9 mouse cellular contexts compared by ENCODE assay signal in the genomic region with DNA sequence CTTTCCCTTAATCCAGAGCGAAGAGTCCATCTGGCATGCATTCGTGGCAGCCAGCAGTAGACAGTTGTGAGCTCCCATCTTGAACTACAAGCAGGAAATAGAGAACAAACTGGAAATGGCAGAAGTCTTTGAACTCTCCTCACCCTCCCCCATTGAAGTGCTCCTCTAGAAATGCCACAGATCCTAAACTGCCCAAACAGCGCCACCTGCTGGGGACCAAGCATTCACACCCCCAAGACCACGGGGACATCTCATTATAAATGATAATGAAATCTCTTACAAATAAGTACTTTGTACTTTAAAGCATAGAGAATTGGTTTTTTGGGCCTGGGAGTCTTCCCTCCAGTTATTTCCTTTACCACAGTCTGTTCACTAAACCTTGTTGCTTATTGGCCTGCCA. TPM values are rescaled to one million over a fixed set of nuclear protein-coding genes. Genes with fewer than 3 reads are reported as not detected.
DNase-seq lines count a peak whose midpoint lies in the region; ATAC-seq and TF ChIP-seq lines count a peak whose summit lies in the region.
"Had no signal": no experiment of that assay in that cellular context is flagged by ENCODE, and none has a peak within 500 bp of the region (broad histone marks: within the 10 kb centered on the region; RNA-seq: fewer than 3 reads in every experiment).

No protein-coding gene starts in this region.

- ATAC-seq in hindbrain, postnatal 0 days = no peak
- ATAC-seq in hindbrain, embryonic 13.5 days (ENCODE audit: low FRiP score) = no peak
- peak; percentile 80 for ATAC-seq in neutrophil, adult 5-6 weeks (ENCODE audit: extremely low read depth, insufficient number of reproducible peaks, low FRiP score, poor library complexity, severe bottlenecking)

- no peaks in the 10 kb centered on the region for H3K27me3 ChIP-seq in hindbrain, postnatal 0 days (ENCODE audit: insufficient read depth, low read length)
- no peaks in the 10 kb centered on the region for H3K27me3 ChIP-seq in hindbrain, embryonic 13.5 days
- no peaks in the 10 kb centered on the region for H3K27me3 ChIP-seq in C2C12 (ENCODE audit: control insufficient read depth, insufficient read depth, insufficient read length)
- H3K27me3 ChIP-seq: megakaryocyte, embryonic 14.5 days had no signal

- H3K4me1 ChIP-seq in hindbrain, postnatal 0 days (ENCODE audit: insufficient read depth, low read length) = no peaks in the 10 kb centered on the region
- no peaks in the 10 kb centered on the region for H3K4me1 ChIP-seq in hindbrain, embryonic 13.5 days (replicated peaks)

- 51% methylated on average over 4 of the region's 4 CpGs for WGBS in hindbrain, postnatal 0 days
- WGBS in hindbrain, embryonic 13.5 days = 50% methylated on average over 4 of the region's 4 CpGs

- no peaks in the 10 kb centered on the region for H3K79me3 ChIP-seq in C2C12 (ENCODE audit: low read depth)

- H3K36me3 ChIP-seq in hindbrain, postnatal 0 days (ENCODE audit: insufficient read depth, low read length) = peaks cover 42% of the 10 kb centered on the region
- peaks cover 75% of the 10 kb centered on the region for H3K36me3 ChIP-seq in hindbrain, embryonic 13.5 days
- H3K36me3 ChIP-seq in C2C12 (ENCODE audit: control insufficient read depth, insufficient read depth) = peaks cover 57% of the 10 kb centered on the region

- no peaks in the 10 kb centered on the region for H3K9me3 ChIP-seq in hindbrain, postnatal 0 days (ENCODE audit: low read length)
- no peaks in the 10 kb centered on the region for H3K9me3 ChIP-seq in hindbrain, embryonic 13.5 days
- H3K9me3 ChIP-seq: megakaryocyte, embryonic 14.5 days had no signal

- DNase-seq in hindbrain, postnatal 0 days (ENCODE audit: low spot score) = peak; percentile 46
- peak; percentile 82 for DNase-seq in NIH3T3 (ENCODE audit: low read depth)
- DNase-seq in cerebellum, postnatal 25 days = peak; percentile 47 to 74
- DNase-seq in kidney, postnatal 36 days = peak; percentile 46 to 87
- no peak for DNase-seq in frontal cortex, postnatal 25 days (ENCODE audit: low spot score in 2 of 2)

- H3K4me3 ChIP-seq in hindbrain, postnatal 0 days (ENCODE audit: low read length) = no peak overlapping the region
- H3K4me3 ChIP-seq in hindbrain, embryonic 13.5 days = no peak overlapping the region
- no peak overlapping the region for H3K4me3 ChIP-seq in C2C12 (ENCODE audit: insufficient read depth, poor library complexity, severe bottlenecking)
- H3K4me3 ChIP-seq: megakaryocyte, embryonic 14.5 days had no signal

- H3ac ChIP-seq in C2C12 (ENCODE audit: control insufficient read depth, insufficient read length, low read depth) = no peak overlapping the region

- H3K4me2 ChIP-seq in hindbrain, postnatal 0 days (ENCODE audit: low read depth, low read length) = no peak overlapping the region
- no peak overlapping the region for H3K4me2 ChIP-seq in hindbrain, embryonic 13.5 days

- no peaks in the 10 kb centered on the region for H3K79me2 ChIP-seq in C2C12 (ENCODE audit: control insufficient read depth, insufficient read depth)

- peak; percentile 70 for TF ChIP-seq CTCF in hindbrain, postnatal 0 days (IDR thresholded peaks at IDR 0.05; ENCODE audit: low read depth)
- peak; percentile 41 for TF ChIP-seq CTCF in C2C12 (IDR thresholded peaks at IDR 0.05; ENCODE audit: control insufficient read depth, insufficient read depth, insufficient read length)

- no peak overlapping the region for H3K9ac ChIP-seq in hindbrain, postnatal 0 days (replicated peaks; ENCODE audit: low read length)
- no peak overlapping the region for H3K9ac ChIP-seq in hindbrain, embryonic 13.5 days

- H3K27ac ChIP-seq in hindbrain, postnatal 0 days = no peak overlapping the region
- H3K27ac ChIP-seq in hindbrain, embryonic 13.5 days = no peak overlapping the region

TF ChIP-seq in C2C12, 6 proteins besides CTCF, POLR2A, EP300 and RAD21:
- TF ChIP-seq CEBPB (IDR thresholded peaks at IDR 0.05; ENCODE audit: low read depth) (no peak), USF1 (IDR thresholded peaks at IDR 0.05; ENCODE audit: low read depth) (no peak), MYOG (IDR thresholded peaks at IDR 0.05; ENCODE audit: control insufficient read depth, extremely low read depth, insufficient read length) (no peak), MAX (IDR thresholded peaks at IDR 0.05) (no peak), FOSL1 (IDR thresholded peaks at IDR 0.05; ENCODE audit: insufficient read depth, low read length, poor library complexity, severe bottlenecking) (no peak), MYOD1 (IDR thresholded peaks at IDR 0.05; ENCODE audit: control insufficient read depth, insufficient read length, low read depth) (no peak)

RNA-seq across cellular contexts. Expression of a gene that starts 12.0 kb away (rescaled TPM):
- total RNA-seq in hindbrain, postnatal 0 days (2014; rRNA removed) = 20.7 and 22.8 TPM in 2 replicates
- polyA plus RNA-seq in hindbrain, postnatal 0 days (2015; fragmentation: Nextera tagmentation; extraction: Ambion mirVana) = 28.8 and 29.5 TPM in 2 replicates
- 48.0 and 48.3 TPM in 2 replicates for polyA plus RNA-seq in hindbrain, embryonic 13.5 days (2015; fragmentation: Nextera tagmentation; extraction: Ambion mirVana)
- 6.6 TPM for polyA plus RNA-seq in C2C12 (2012; fragmentation: generic; extraction: Trizol)
- 12.5 and 14.3 TPM in 2 replicates for total RNA-seq in neutrophil, adult 5-6 weeks (2017)

RNA-seq across cellular contexts. Expression of a gene that starts 12.1 kb away (rescaled TPM):
- total RNA-seq in hindbrain, postnatal 0 days (2014; rRNA removed) = 42.1 and 50.9 TPM in 2 replicates
- 13.3 and 13.6 TPM in 2 replicates for polyA plus RNA-seq in hindbrain, postnatal 0 days (2015; fragmentation: Nextera tagmentation; extraction: Ambion mirVana)
- 16.0 and 16.4 TPM in 2 replicates for polyA plus RNA-seq in hindbrain, embryonic 13.5 days (2015; fragmentation: Nextera tagmentation; extraction: Ambion mirVana)
- 9.5 TPM for polyA plus RNA-seq in C2C12 (2012; fragmentation: generic; extraction: Trizol)
- 18.5 and 19.8 TPM in 2 replicates for total RNA-seq in neutrophil, adult 5-6 weeks (2017)

Comparison
In these comparisons a context has a peak if more than half of its experiments do, and no peak if none do; other contexts are left out.
1. DNase-seq: peak in hindbrain, postnatal 0 days (single experiment), NIH3T3 (single experiment), cerebellum, postnatal 25 days (2 of 2) and kidney, postnatal 36 days (2 of 2); none in frontal cortex, postnatal 25 days (0 of 2).